Mouse (Mus musculus): ENCODE results near the gene Rps6ka1. TPM values are rescaled to one million over a fixed set of nuclear protein-coding genes. Genes with fewer than 3 reads are reported as not detected.

Gene Rps6ka1
- polyA plus RNA-seq, 1 experiment = 93.6 TPM

GRCm38 (mm10) chr4:133887249-133887648, 348 bp downstream of the Rps6ka1 start:
- Histone ChIP-seq H3K27me3 (ENCODE audit: control insufficient read depth, insufficient read depth, low read length) (no peaks in the 10 kb centered on the region), H3K4me1 (ENCODE audit: control insufficient read depth, insufficient read depth, low read length) (peaks cover 15% of the 10 kb centered on the region), H3K27ac (ENCODE audit: insufficient read depth, low read length) (peak overlapping the region; percentile 99), H3K4me3 (replicated peaks; ENCODE audit: insufficient read depth, low read depth, low read length) (peak overlapping the region; percentile 94)
- TF ChIP-seq POLR2A (IDR thresholded peaks at IDR 0.05; ENCODE audit: borderline replicate concordance, insufficient read depth, low read length) (peak; percentile 36; the same call in 1 of the 2 replicates), CTCF (IDR thresholded peaks at IDR 0.05; ENCODE audit: borderline replicate concordance, insufficient read depth, low read depth, low read length) (no peak)
- peak; percentile 78 to 79 for DNase-seq
- under 1% methylated on average over 32 of the region's 32 CpGs for WGBS

GRCm38 (mm10) chr4:133885991-133886501, 1.6 kb downstream of the Rps6ka1 start:
- peak; percentile 71 to 75 for DNase-seq
- H3K27ac ChIP-seq (ENCODE audit: insufficient read depth, low read length) = peak overlapping the region; percentile 86
- WGBS = 12% methylated on average over 10 of the region's 10 CpGs
- TF ChIP-seq POLR2A (IDR thresholded peaks at IDR 0.05; ENCODE audit: borderline replicate concordance, insufficient read depth, low read length) (0 out of 2 replicates have a peak, but pooled peaks have one; percentile 8), CTCF (IDR thresholded peaks at IDR 0.05; ENCODE audit: borderline replicate concordance, insufficient read depth, low read depth, low read length) (no peak)
- H3K27me3 ChIP-seq (ENCODE audit: control insufficient read depth, insufficient read depth, low read length) = no peaks in the 10 kb centered on the region
- peaks cover 27% of the 10 kb centered on the region for H3K4me1 ChIP-seq (ENCODE audit: control insufficient read depth, insufficient read depth, low read length)
- H3K4me3 ChIP-seq (replicated peaks; ENCODE audit: insufficient read depth, low read depth, low read length) = peak overlapping the region; percentile 94

- TF ChIP-seq CTCF (IDR thresholded peaks at IDR 0.05; ENCODE audit: borderline replicate concordance, insufficient read depth, low read depth, low read length) (no peak), POLR2A (IDR thresholded peaks at IDR 0.05; ENCODE audit: borderline replicate concordance, insufficient read depth, low read length) (peak; percentile 20; the same call in 1 of the 2 replicates)
- Histone ChIP-seq H3K4me1 (ENCODE audit: control insufficient read depth, insufficient read depth, low read length) (peaks cover 33% of the 10 kb centered on the region), H3K27ac (ENCODE audit: insufficient read depth, low read length) (peak overlapping the region; percentile 86), H3K4me3 (replicated peaks; ENCODE audit: insufficient read depth, low read depth, low read length) (peak overlapping the region; percentile 94), H3K27me3 (ENCODE audit: control insufficient read depth, insufficient read depth, low read length) (no peaks in the 10 kb centered on the region)
- 14% methylated on average over 4 of the region's 4 CpGs for WGBS
- peak in 1 of 2 experiments; percentile 79 for DNase-seq
These were observed 2.3 kb downstream of the Rps6ka1 start for GRCm38 (mm10) chr4:133885331-133885730.

- peak overlapping the region; percentile 86 for H3K27ac ChIP-seq (ENCODE audit: insufficient read depth, low read length)
- 8% methylated on average over 3 of the region's 3 CpGs for whole genome bisulfite sequencing
These were observed 2.7 kb downstream of the Rps6ka1 start for GRCm38 (mm10) chr4:133884888-133885287.

GRCm38 (mm10) chr4:133884127-133884753, 3.4 kb downstream of the Rps6ka1 start:
- H3K4me3 ChIP-seq (replicated peaks; ENCODE audit: insufficient read depth, low read depth, low read length) = peak overlapping the region; percentile 12
- 46% methylated on average over 8 of the region's 8 CpGs for WGBS
- no peak for TF ChIP-seq POLR2A (IDR thresholded peaks at IDR 0.05; ENCODE audit: borderline replicate concordance, insufficient read depth, low read length)
- TF ChIP-seq CTCF (IDR thresholded peaks at IDR 0.05; ENCODE audit: borderline replicate concordance, insufficient read depth, low read depth, low read length) = no peak
- peaks cover 34% of the 10 kb centered on the region for H3K4me1 ChIP-seq (ENCODE audit: control insufficient read depth, insufficient read depth, low read length)
- no peaks in the 10 kb centered on the region for H3K27me3 ChIP-seq (ENCODE audit: control insufficient read depth, insufficient read depth, low read length)
- no peak for DNase-seq
- H3K27ac ChIP-seq (ENCODE audit: insufficient read depth, low read length) = peak overlapping the region; percentile 80

More at GRCm38 (mm10) chr4:133884888-133885287, 2.7 kb downstream of the Rps6ka1 start:
- peaks cover 33% of the 10 kb centered on the region for H3K4me1 ChIP-seq (ENCODE audit: control insufficient read depth, insufficient read depth, low read length)
- peak; percentile 98 to 99 for DNase-seq
- H3K4me3 ChIP-seq (replicated peaks; ENCODE audit: insufficient read depth, low read depth, low read length) = peak overlapping the region; percentile 94
- H3K27me3 ChIP-seq (ENCODE audit: control insufficient read depth, insufficient read depth, low read length) = no peaks in the 10 kb centered on the region
- TF ChIP-seq POLR2A (IDR thresholded peaks at IDR 0.05; ENCODE audit: borderline replicate concordance, insufficient read depth, low read length) (no peak), CTCF (IDR thresholded peaks at IDR 0.05; ENCODE audit: borderline replicate concordance, insufficient read depth, low read depth, low read length) (no peak)

- no peaks in the 10 kb centered on the region for H3K27me3 ChIP-seq (ENCODE audit: control insufficient read depth, insufficient read depth, low read length)
- DNase-seq = no peak
- WGBS = 22% methylated on average over 3 of the region's 3 CpGs
- TF ChIP-seq POLR2A (IDR thresholded peaks at IDR 0.05; ENCODE audit: borderline replicate concordance, insufficient read depth, low read length) (no peak), CTCF (IDR thresholded peaks at IDR 0.05; ENCODE audit: borderline replicate concordance, insufficient read depth, low read depth, low read length) (no peak)
- H3K4me1 ChIP-seq (ENCODE audit: control insufficient read depth, insufficient read depth, low read length) = peaks cover 46% of the 10 kb centered on the region
- peak overlapping the region; percentile 77 for H3K27ac ChIP-seq (ENCODE audit: insufficient read depth, low read length)
- peak overlapping the region; percentile 2 for H3K4me3 ChIP-seq (replicated peaks; ENCODE audit: insufficient read depth, low read depth, low read length)
These were observed 5.7 kb downstream of the Rps6ka1 start for GRCm38 (mm10) chr4:133881851-133882250.

GRCm38 (mm10) chr4:133881399-133881798, 6.2 kb downstream of the Rps6ka1 start:
- peaks cover 49% of the 10 kb centered on the region for H3K4me1 ChIP-seq (ENCODE audit: control insufficient read depth, insufficient read depth, low read length)
- H3K27ac ChIP-seq (ENCODE audit: insufficient read depth, low read length) = peak overlapping the region; percentile 77
- WGBS = 23% methylated on average over 4 of the region's 4 CpGs
- no peaks in the 10 kb centered on the region for H3K27me3 ChIP-seq (ENCODE audit: control insufficient read depth, insufficient read depth, low read length)
- no peak for TF ChIP-seq POLR2A (IDR thresholded peaks at IDR 0.05; ENCODE audit: borderline replicate concordance, insufficient read depth, low read length)
- no peak for TF ChIP-seq CTCF (IDR thresholded peaks at IDR 0.05; ENCODE audit: borderline replicate concordance, insufficient read depth, low read depth, low read length)
- peak; percentile 52 to 53 for DNase-seq
- H3K4me3 ChIP-seq (replicated peaks; ENCODE audit: insufficient read depth, low read depth, low read length) = peak overlapping the region; percentile 1

Data from cerebellum, adult 2 months (tissue).